Mouse (Mus musculus): ENCODE measurements around the gene Dab1. TPM values are rescaled to one million over a fixed set of nuclear protein-coding genes. Genes with fewer than 3 reads are reported as not detected.

Gene Dab1
- polyA plus RNA-seq, 1 experiment from 2014 or later: 3.6 TPM

DNA sequence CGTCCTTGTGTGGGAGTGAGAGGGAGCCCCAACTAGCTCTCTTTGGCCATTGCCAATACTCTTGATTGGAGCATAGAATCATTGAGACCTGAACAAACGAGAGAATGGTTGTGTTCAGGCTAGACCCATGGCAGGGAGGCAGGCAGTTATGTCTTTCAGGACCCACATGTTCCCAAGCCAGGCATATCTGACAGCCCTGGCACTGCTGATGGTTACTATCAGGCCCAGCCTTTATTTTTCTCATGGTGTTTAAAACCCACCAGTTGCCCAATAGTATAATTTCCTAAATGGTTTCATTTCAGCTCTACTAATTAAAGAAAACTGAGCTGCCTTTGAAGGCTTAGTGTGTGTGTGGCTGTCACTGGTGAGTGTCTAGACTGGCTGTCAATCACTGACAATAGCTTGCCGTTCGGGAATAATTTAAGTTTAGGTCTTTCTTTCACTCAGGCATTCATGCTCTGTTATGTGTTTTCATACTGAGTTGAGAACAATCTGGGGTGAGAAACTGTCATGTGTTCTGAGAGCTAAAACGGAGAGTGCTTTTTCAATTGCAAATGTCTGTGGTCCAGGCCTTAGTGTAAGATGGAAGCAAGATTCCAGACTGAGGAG, 17.1 kb downstream of the Dab1 start:
- no peaks in the 10 kb centered on the region for H3K4me1 ChIP-seq
- H3K9me3 ChIP-seq: no peaks in the 10 kb centered on the region
- peaks cover 24% of the 10 kb centered on the region for H3K27me3 ChIP-seq (ENCODE audit: insufficient read depth, poor library complexity, severe bottlenecking)
- H3K36me3 ChIP-seq: no peaks in the 10 kb centered on the region
- H3K27ac ChIP-seq: no peak overlapping the region
- WGBS: 73% methylated on average over 5 of the region's 5 CpGs
- no peak overlapping the region for H3K4me3 ChIP-seq
- no peak for DNase-seq (ENCODE audit: low spot score)

DNA sequence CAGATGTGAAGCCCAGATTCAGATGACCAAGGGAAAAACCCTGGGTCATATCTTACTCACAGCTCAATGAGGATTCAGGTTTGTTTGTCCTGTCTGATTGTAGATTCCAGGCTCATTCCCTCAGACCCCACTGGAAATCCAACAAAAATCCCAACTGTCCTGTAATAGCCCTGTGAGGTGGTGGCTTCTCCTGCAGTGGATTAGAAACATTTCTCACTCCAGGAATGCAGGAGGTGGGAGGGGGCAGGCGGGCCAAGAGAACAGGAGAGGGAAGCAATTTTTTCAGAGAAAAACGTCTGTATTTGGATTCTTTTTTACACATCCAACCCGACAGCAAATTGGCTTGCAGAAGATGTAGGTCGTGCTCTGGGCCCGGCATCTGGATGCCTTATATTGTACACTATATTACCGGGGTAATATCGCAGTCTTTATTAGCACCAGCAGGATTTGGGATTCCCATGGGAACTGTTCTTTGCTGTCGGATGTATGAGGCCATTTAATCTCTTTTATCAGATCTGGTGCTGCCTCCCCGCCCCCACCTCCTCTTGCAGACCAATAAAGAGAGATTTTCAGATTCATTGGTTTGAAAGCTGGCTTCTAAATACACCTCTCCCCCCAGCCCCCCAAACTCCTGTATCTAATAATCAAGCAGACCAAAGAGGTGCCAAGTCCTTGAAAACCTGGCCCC, 29.2 kb downstream of the Dab1 start:
- 67% methylated on average over 9 of the region's 9 CpGs for WGBS
- Histone ChIP-seq H3K4me1 (no peaks in the 10 kb centered on the region), H3K27ac (no peak overlapping the region), H3K27me3 (ENCODE audit: insufficient read depth, poor library complexity, severe bottlenecking) (peaks cover 4% of the 10 kb centered on the region; the same call in 1 of the 2 replicates), H3K9me3 (no peaks in the 10 kb centered on the region), H3K4me3 (no peak overlapping the region), H3K36me3 (no peaks in the 10 kb centered on the region)
- no peak for DNase-seq (ENCODE audit: low spot score)

DNA sequence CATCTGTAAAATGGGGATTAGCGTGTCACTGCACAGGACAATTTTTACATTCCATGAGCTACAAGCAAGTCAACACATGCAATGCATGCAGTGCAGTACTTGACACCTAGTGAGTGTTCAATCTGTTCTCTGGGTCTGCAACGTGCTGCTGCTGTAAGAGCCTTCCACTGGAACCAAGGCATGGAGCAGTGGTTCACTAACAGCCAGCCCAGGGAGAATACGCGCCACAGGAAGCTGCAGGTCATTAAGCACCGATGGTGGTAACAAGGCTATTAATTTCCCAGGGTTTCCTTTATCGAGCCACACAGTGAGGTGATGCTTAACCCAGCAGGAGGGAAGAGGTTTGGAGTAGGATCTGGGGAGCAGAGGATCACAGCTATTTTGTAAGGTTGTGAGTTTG, 36.6 kb downstream of the Dab1 start:
- no peaks in the 10 kb centered on the region for H3K36me3 ChIP-seq
- WGBS: 27% methylated on average over 6 of the region's 6 CpGs
- no peak for DNase-seq (ENCODE audit: low spot score)

GRCm38 (mm10) chr4:103661386-103661785, 42.2 kb downstream of the Dab1 start:
- Histone ChIP-seq H3K27me3 (ENCODE audit: insufficient read depth, poor library complexity, severe bottlenecking) (peaks cover 13% of the 10 kb centered on the region; the same call in 1 of the 2 replicates), H3K9me3 (no peaks in the 10 kb centered on the region), H3K4me1 (no peaks in the 10 kb centered on the region), H3K4me3 (no peak overlapping the region), H3K36me3 (no peaks in the 10 kb centered on the region), H3K27ac (no peak overlapping the region)
- 72% methylated on average over 1 of the region's 1 CpGs for WGBS
- DNase-seq (ENCODE audit: low spot score): no peak

More for the DNA sequence above, 36.6 kb downstream of the Dab1 start:
- Histone ChIP-seq H3K27ac (no peak overlapping the region), H3K4me3 (no peak overlapping the region), H3K4me1 (peaks cover 4% of the 10 kb centered on the region; the same call in 1 of the 2 replicates), H3K9me3 (no peaks in the 10 kb centered on the region), H3K27me3 (ENCODE audit: insufficient read depth, poor library complexity, severe bottlenecking) (peaks cover 24% of the 10 kb centered on the region; the same call in 1 of the 2 replicates)

- Histone ChIP-seq H3K27ac (no peak overlapping the region), H3K27me3 (ENCODE audit: insufficient read depth, poor library complexity, severe bottlenecking) (no peaks in the 10 kb centered on the region), H3K36me3 (no peaks in the 10 kb centered on the region), H3K9me3 (no peaks in the 10 kb centered on the region), H3K4me1 (no peaks in the 10 kb centered on the region), H3K4me3 (no peak overlapping the region)
- 64% methylated on average over 4 of the region's 4 CpGs for WGBS
- no peak for DNase-seq (ENCODE audit: low spot score)
Observed at GRCm38 (mm10) chr4:103667438-103667837, 48.3 kb downstream of the Dab1 start.

GRCm38 (mm10) chr4:103677195-103677594, 58.0 kb downstream of the Dab1 start:
- H3K36me3 ChIP-seq: no peaks in the 10 kb centered on the region
- no peak for DNase-seq (ENCODE audit: low spot score)
- 79% methylated on average over 1 of the region's 1 CpGs for WGBS

DNA sequence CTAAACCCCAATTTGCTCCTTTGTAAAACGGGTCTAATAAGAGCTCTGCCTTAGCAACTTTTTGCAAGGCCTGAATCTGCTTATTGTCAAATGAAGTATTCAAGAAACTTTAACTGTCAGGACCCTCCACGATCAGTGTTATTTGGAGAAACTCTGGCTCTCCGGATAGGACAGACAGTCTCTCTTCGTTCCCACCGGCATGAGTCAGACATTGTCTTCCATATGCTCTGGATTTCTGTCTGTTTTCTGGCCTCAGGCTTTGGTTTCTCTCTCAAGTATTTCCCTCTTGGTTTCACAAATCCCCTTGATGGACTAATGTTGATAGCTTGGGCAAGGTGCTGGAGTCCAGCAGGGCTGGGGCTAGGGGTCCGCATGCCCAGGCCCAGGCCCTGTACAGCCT, 59.3 kb downstream of the Dab1 start:
- H3K4me3 ChIP-seq: no peak overlapping the region
- 75% methylated on average over 6 of the region's 6 CpGs for WGBS
- no peaks in the 10 kb centered on the region for H3K27me3 ChIP-seq (ENCODE audit: insufficient read depth, poor library complexity, severe bottlenecking)
- no peak overlapping the region for H3K27ac ChIP-seq
- no peaks in the 10 kb centered on the region; the same call in 1 of the 2 replicates for H3K4me1 ChIP-seq
- H3K36me3 ChIP-seq: no peaks in the 10 kb centered on the region
- H3K9me3 ChIP-seq: no peaks in the 10 kb centered on the region
- DNase-seq (ENCODE audit: low spot score): no peak

More at GRCm38 (mm10) chr4:103677195-103677594, 58.0 kb downstream of the Dab1 start:
- Histone ChIP-seq H3K27me3 (ENCODE audit: insufficient read depth, poor library complexity, severe bottlenecking) (no peaks in the 10 kb centered on the region), H3K9me3 (no peaks in the 10 kb centered on the region), H3K27ac (no peak overlapping the region), H3K4me3 (no peak overlapping the region), H3K4me1 (no peaks in the 10 kb centered on the region; the same call in 1 of the 2 replicates)

GRCm38 (mm10) chr4:103685136-103685535, 66.0 kb downstream of the Dab1 start:
- no peaks in the 10 kb centered on the region for H3K4me1 ChIP-seq
- no peaks in the 10 kb centered on the region for H3K36me3 ChIP-seq
- H3K9me3 ChIP-seq: no peaks in the 10 kb centered on the region
- no peaks in the 10 kb centered on the region for H3K27me3 ChIP-seq (ENCODE audit: insufficient read depth, poor library complexity, severe bottlenecking)
- no peak overlapping the region for H3K27ac ChIP-seq
- no peak overlapping the region for H3K4me3 ChIP-seq
- DNase-seq (ENCODE audit: low spot score): no peak
- WGBS: 69% methylated on average over 4 of the region's 4 CpGs

DNA sequence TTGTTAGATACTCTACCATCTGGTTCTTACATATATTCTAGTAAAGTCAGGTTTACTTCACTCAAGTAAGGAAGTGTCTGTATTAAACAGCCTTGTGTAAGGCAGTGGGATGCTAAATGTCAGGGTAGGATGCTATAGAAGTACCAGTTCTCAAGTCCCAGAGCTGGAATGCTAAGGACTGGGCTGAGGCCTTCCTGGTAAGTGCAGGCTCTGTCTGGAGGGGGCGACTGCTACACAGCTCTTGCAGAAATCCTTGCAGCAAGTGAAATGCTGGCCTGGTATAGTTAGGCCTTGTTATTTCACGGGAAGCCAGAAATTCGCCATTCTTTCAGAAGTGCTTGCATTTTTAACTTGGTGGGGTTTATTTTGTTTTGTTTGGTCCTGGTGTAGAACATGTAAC, 72.6 kb downstream of the Dab1 start:
- DNase-seq (ENCODE audit: low spot score): no peak
- Histone ChIP-seq H3K27ac (no peak overlapping the region), H3K27me3 (ENCODE audit: insufficient read depth, poor library complexity, severe bottlenecking) (no peaks in the 10 kb centered on the region), H3K9me3 (no peaks in the 10 kb centered on the region), H3K4me1 (no peaks in the 10 kb centered on the region), H3K36me3 (no peaks in the 10 kb centered on the region), H3K4me3 (no peak overlapping the region)
- 45% methylated on average over 3 of the region's 3 CpGs for WGBS

DNA sequence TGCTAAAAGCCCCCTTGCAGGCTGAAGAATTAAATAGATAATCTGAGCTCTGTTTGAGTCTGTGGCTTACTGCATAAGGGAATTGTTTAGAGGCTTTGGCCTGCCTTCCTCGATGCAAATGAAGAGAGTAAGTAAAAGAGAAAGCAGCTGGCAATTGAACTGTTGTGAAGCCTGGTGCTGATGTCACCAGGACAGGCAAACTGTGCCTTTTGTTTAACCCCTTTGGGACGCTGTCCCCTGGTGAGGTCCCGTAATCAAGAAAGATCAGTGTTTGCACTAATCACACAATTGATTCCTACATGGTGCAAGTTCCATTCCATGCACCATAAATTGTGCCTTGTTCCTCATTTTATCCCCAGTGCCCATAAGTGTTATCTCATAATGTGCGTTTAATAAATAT, 80.6 kb downstream of the Dab1 start:
- H3K4me3 ChIP-seq: no peak overlapping the region
- H3K27me3 ChIP-seq (ENCODE audit: insufficient read depth, poor library complexity, severe bottlenecking): no peaks in the 10 kb centered on the region
- WGBS: 50% methylated on average over 4 of the region's 4 CpGs
- H3K9me3 ChIP-seq: no peaks in the 10 kb centered on the region
- DNase-seq (ENCODE audit: low spot score): no peak
- H3K27ac ChIP-seq: no peak overlapping the region
- no peaks in the 10 kb centered on the region for H3K4me1 ChIP-seq
- H3K36me3 ChIP-seq: no peaks in the 10 kb centered on the region

DNA sequence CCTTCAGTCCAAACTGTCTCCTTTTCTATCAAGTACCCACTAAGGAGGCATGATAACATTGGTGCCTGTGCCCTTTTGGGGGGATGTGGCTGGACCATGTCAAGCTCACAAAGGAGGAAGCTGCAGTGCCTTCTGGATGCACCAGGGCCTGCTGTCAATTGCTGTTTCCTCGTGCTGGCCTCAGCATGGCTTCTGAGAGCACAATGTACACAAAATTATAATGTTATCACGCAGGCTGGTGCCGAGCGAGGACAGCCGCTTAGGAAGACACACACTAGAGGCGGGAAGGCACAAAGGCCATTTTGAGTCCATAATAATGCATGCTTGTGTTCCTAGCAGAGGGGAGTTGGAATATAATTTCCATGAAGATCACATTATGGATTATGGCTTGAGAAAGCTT, 81.2 kb downstream of the Dab1 start:
- WGBS: 72% methylated on average over 6 of the region's 6 CpGs
- DNase-seq (ENCODE audit: low spot score): no peak
- H3K27ac ChIP-seq: no peak overlapping the region
- H3K4me3 ChIP-seq: no peak overlapping the region
- H3K4me1 ChIP-seq: no peaks in the 10 kb centered on the region
- no peaks in the 10 kb centered on the region for H3K27me3 ChIP-seq (ENCODE audit: insufficient read depth, poor library complexity, severe bottlenecking)
- H3K9me3 ChIP-seq: no peaks in the 10 kb centered on the region
- no peaks in the 10 kb centered on the region for H3K36me3 ChIP-seq

DNA sequence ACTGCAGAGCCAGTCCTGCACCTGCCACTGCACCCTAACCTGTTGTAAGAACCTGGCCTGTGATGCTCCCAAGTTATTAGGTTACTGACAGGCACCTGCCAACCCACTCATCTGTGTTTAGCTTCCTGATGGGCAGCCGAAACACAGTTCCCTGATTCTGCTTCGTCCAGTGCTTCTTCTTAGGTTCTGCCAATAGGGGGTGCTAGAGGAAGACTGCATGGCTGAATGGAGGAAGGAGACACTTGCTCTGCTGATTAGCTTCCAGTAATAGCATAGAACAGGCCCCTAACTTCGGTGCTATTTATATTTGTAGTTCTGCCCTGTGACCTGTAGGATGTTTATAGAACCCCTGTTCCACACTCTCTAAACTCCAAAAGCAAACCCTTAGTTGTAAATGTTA, 83.0 kb downstream of the Dab1 start:
- no peak overlapping the region for H3K4me3 ChIP-seq
- H3K9me3 ChIP-seq: no peaks in the 10 kb centered on the region
- DNase-seq (ENCODE audit: low spot score): no peak
- 48% methylated on average over 3 of the region's 3 CpGs for WGBS
- no peaks in the 10 kb centered on the region for H3K36me3 ChIP-seq
- H3K27ac ChIP-seq: no peak overlapping the region
- no peaks in the 10 kb centered on the region for H3K4me1 ChIP-seq
- H3K27me3 ChIP-seq (ENCODE audit: insufficient read depth, poor library complexity, severe bottlenecking): no peaks in the 10 kb centered on the region

- no peak overlapping the region for H3K27ac ChIP-seq
- no peaks in the 10 kb centered on the region for H3K9me3 ChIP-seq
- 63% methylated on average over 2 of the region's 2 CpGs for WGBS
- DNase-seq (ENCODE audit: low spot score): no peak
- H3K4me3 ChIP-seq: no peak overlapping the region
- H3K36me3 ChIP-seq: no peaks in the 10 kb centered on the region
- H3K27me3 ChIP-seq (ENCODE audit: insufficient read depth, poor library complexity, severe bottlenecking): no peaks in the 10 kb centered on the region
- no peaks in the 10 kb centered on the region for H3K4me1 ChIP-seq
Observed at GRCm38 (mm10) chr4:103704477-103704876, 85.3 kb downstream of the Dab1 start.

Measured in heart, embryonic 10.5 days (tissue).